Mouse (Mus musculus): ENCODE data around the gene Btg1-ps1. TPM values are rescaled to one million over a fixed set of nuclear protein-coding genes. Genes with fewer than 3 reads are reported as not detected.

Gene Btg1-ps1
- total and polyA plus RNA-seq, 3 experiments: not detected

GRCm38 (mm10) chrX:38008756-38009155 lies 9.9 kb downstream of the Btg1-ps1 start:
- no peaks in the 10 kb centered on the region for H3K27me3 ChIP-seq (ENCODE audit: control insufficient read depth in 1 of 2, insufficient read depth in 2 of 2, low read length in 2 of 2)
- no peaks in the 10 kb centered on the region for H3K36me3 ChIP-seq (ENCODE audit: control insufficient read depth in 1 of 2, insufficient read depth in 2 of 2, low read length in 2 of 2)
- H3K9ac ChIP-seq (ENCODE audit: control insufficient read depth, low read depth, low read length, poor library complexity, severe bottlenecking): no peak overlapping the region
- H3K27ac ChIP-seq (ENCODE audit: control insufficient read depth, low read depth, low read length): no peak overlapping the region
- TF ChIP-seq CTCF (IDR thresholded peaks at IDR 0.05 in 2 of 3, conservative IDR thresholded peaks at IDR 0.05 in 1 of 3; ENCODE audit: control insufficient read depth in 1 of 3, insufficient read depth in 1 of 3, low read depth in 2 of 3, low read length in 3 of 3, poor library complexity in 1 of 3, severe bottlenecking in 1 of 3): no peak
- TF ChIP-seq CHD1 (IDR thresholded peaks at IDR 0.05; ENCODE audit: low read depth, low read length): no peak
- no peak for TF ChIP-seq HCFC1 (IDR thresholded peaks at IDR 0.05; ENCODE audit: low read depth, low read length)
- no peak for TF ChIP-seq ZC3H11A (IDR thresholded peaks at IDR 0.05; ENCODE audit: low read depth, low read length)
- TF ChIP-seq USF1 (IDR thresholded peaks at IDR 0.05; ENCODE audit: low read depth, low read length): no peak
- TF ChIP-seq KAT2A (conservative IDR thresholded peaks at IDR 0.05; ENCODE audit: low read depth, low read length): no peak
- TF ChIP-seq GATA1 (IDR thresholded peaks at IDR 0.05; ENCODE audit: low read depth, low read length): no peak
- TF ChIP-seq RCOR1 (IDR thresholded peaks at IDR 0.05; ENCODE audit: low read depth, low read length): no peak
- no peak for TF ChIP-seq MEF2A (IDR thresholded peaks at IDR 0.05; ENCODE audit: extremely low read depth, insufficient replicate concordance, low read depth, low read length, poor library complexity, severe bottlenecking)
- no peak for TF ChIP-seq TBP (IDR thresholded peaks at IDR 0.05; ENCODE audit: low read depth, low read length)
- TF ChIP-seq NRF1 (IDR thresholded peaks at IDR 0.05; ENCODE audit: insufficient read depth, low read depth, low read length, poor library complexity, severe bottlenecking): no peak
- TF ChIP-seq MYC (IDR thresholded peaks at IDR 0.05; ENCODE audit: low read depth, low read length): no peak
- no peak for TF ChIP-seq MAX (IDR thresholded peaks at IDR 0.05; ENCODE audit: low read length)
- no peaks in the 10 kb centered on the region for H3K4me1 ChIP-seq (ENCODE audit: control insufficient read depth in 1 of 2, insufficient read depth in 2 of 2, low read length in 2 of 2)
- DNase-seq (ENCODE audit: low read depth, low spot score): no peak
- H3K4me3 ChIP-seq (ENCODE audit: control insufficient read depth in 1 of 2, insufficient read depth in 1 of 2, low read depth in 2 of 2, low read length in 2 of 2): no peak overlapping the region
- no peaks in the 10 kb centered on the region for H3K9me3 ChIP-seq (replicated peaks; ENCODE audit: insufficient read depth, low read length)
- no peaks in the 10 kb centered on the region for H3K79me2 ChIP-seq (ENCODE audit: control insufficient read depth, insufficient read depth, low read length, poor library complexity)

Other genes starting within 250 kb of the Btg1-ps1 start
- gene Rhox5, start 214.0 kb downstream of the Btg1-ps1 start, total RNA-seq (2012; rRNA removed): 0.23 TPM in 1 of 2 replicates, not detected in the other
- not detected for gene Rhox5, start 214.0 kb downstream of the Btg1-ps1 start, polyA plus RNA-seq (2012; ENCODE audit: insufficient read depth in 1 of 2, insufficient read length in 2 of 2, low read depth in 1 of 2, low replicate concordance in 2 of 2, missing spikeins in 1 of 2)
- gene Rhox6, start 191.9 kb downstream of the Btg1-ps1 start, total RNA-seq (2012; rRNA removed): not detected in 2 replicates
- not detected for gene Rhox6, start 191.9 kb downstream of the Btg1-ps1 start, polyA plus RNA-seq (2012; ENCODE audit: insufficient read depth in 1 of 2, insufficient read length in 2 of 2, low read depth in 1 of 2, low replicate concordance in 2 of 2, missing spikeins in 1 of 2)
- not detected in 2 replicates for gene Rhox7a, start 187.1 kb downstream of the Btg1-ps1 start, total RNA-seq (2012; rRNA removed)
- gene Rhox7a, start 187.1 kb downstream of the Btg1-ps1 start, polyA plus RNA-seq (2012; ENCODE audit: insufficient read depth in 1 of 2, insufficient read length in 2 of 2, low read depth in 1 of 2, low replicate concordance in 2 of 2, missing spikeins in 1 of 2): not detected
- gene Rhox8, start 139.9 kb downstream of the Btg1-ps1 start, total RNA-seq (2012; rRNA removed): not detected in 2 replicates
- not detected for gene Rhox8, start 139.9 kb downstream of the Btg1-ps1 start, polyA plus RNA-seq (2012; ENCODE audit: insufficient read depth in 1 of 2, insufficient read length in 2 of 2, low read depth in 1 of 2, low replicate concordance in 2 of 2, missing spikeins in 1 of 2)
- gene Rhox7b, start 121.6 kb downstream of the Btg1-ps1 start, total RNA-seq (2012; rRNA removed): not detected in 2 replicates
- not detected for gene Rhox7b, start 121.6 kb downstream of the Btg1-ps1 start, polyA plus RNA-seq (2012; ENCODE audit: insufficient read depth in 1 of 2, insufficient read length in 2 of 2, low read depth in 1 of 2, low replicate concordance in 2 of 2, missing spikeins in 1 of 2)
- not detected in 2 replicates for gene Rhox9, start 117.0 kb downstream of the Btg1-ps1 start, total RNA-seq (2012; rRNA removed)
- gene Rhox9, start 117.0 kb downstream of the Btg1-ps1 start, polyA plus RNA-seq (2012; ENCODE audit: insufficient read depth in 1 of 2, insufficient read length in 2 of 2, low read depth in 1 of 2, low replicate concordance in 2 of 2, missing spikeins in 1 of 2): not detected
- not detected in 2 replicates for gene Btg1-ps2, start 24.3 kb upstream of the Btg1-ps1 start, total RNA-seq (2012; rRNA removed)
- gene Btg1-ps2, start 24.3 kb upstream of the Btg1-ps1 start, polyA plus RNA-seq (2012; ENCODE audit: insufficient read depth in 1 of 2, insufficient read length in 2 of 2, low read depth in 1 of 2, low replicate concordance in 2 of 2, missing spikeins in 1 of 2): not detected
- gene Rhox10, start 47.7 kb upstream of the Btg1-ps1 start, total RNA-seq (2012; rRNA removed): not detected in 2 replicates
- gene Rhox10, start 47.7 kb upstream of the Btg1-ps1 start, polyA plus RNA-seq (2012; ENCODE audit: insufficient read depth in 1 of 2, insufficient read length in 2 of 2, low read depth in 1 of 2, low replicate concordance in 2 of 2, missing spikeins in 1 of 2): not detected
- gene Rhox11, start 66.3 kb upstream of the Btg1-ps1 start, total RNA-seq (2012; rRNA removed): not detected in 2 replicates
- not detected for gene Rhox11, start 66.3 kb upstream of the Btg1-ps1 start, polyA plus RNA-seq (2012; ENCODE audit: insufficient read depth in 1 of 2, insufficient read length in 2 of 2, low read depth in 1 of 2, low replicate concordance in 2 of 2, missing spikeins in 1 of 2)
- not detected in 2 replicates for gene Rhox12, start 92.1 kb upstream of the Btg1-ps1 start, total RNA-seq (2012; rRNA removed)
- not detected for gene Rhox12, start 92.1 kb upstream of the Btg1-ps1 start, polyA plus RNA-seq (2012; ENCODE audit: insufficient read depth in 1 of 2, insufficient read length in 2 of 2, low read depth in 1 of 2, low replicate concordance in 2 of 2, missing spikeins in 1 of 2)
- gene Rhox13, start 102.4 kb upstream of the Btg1-ps1 start, total RNA-seq (2012; rRNA removed): not detected in 2 replicates
- gene Rhox13, start 102.4 kb upstream of the Btg1-ps1 start, polyA plus RNA-seq (2012; ENCODE audit: insufficient read depth in 1 of 2, insufficient read length in 2 of 2, low read depth in 1 of 2, low replicate concordance in 2 of 2, missing spikeins in 1 of 2): not detected
- gene Zbtb33, start 171.0 kb upstream of the Btg1-ps1 start, total RNA-seq (2012; rRNA removed): 6.5 and 7.0 TPM in 2 replicates
- 1 to 10 TPM in 1 of 2 experiments, not detected in 1; 6.6 TPM for gene Zbtb33, start 171.0 kb upstream of the Btg1-ps1 start, polyA plus RNA-seq (2012; ENCODE audit: insufficient read depth in 1 of 2, insufficient read length in 2 of 2, low read depth in 1 of 2, low replicate concordance in 2 of 2, missing spikeins in 1 of 2)
- 0.10 and 0.15 TPM in 2 replicates for gene Tmem255a, start 233.6 kb upstream of the Btg1-ps1 start, total RNA-seq (2012; rRNA removed)
- not detected for gene Tmem255a, start 233.6 kb upstream of the Btg1-ps1 start, polyA plus RNA-seq (2012; ENCODE audit: insufficient read depth in 1 of 2, insufficient read length in 2 of 2, low read depth in 1 of 2, low replicate concordance in 2 of 2, missing spikeins in 1 of 2)